Mouse (Mus musculus) midbrain, embryonic 15.5 days (tissue): ENCODE results near the gene Caskin2. TPM values are rescaled to one million over a fixed set of nuclear protein-coding genes. Genes with fewer than 3 reads are reported as not detected.
"Not testable (repeated sequence)": the region's sequence is repeated elsewhere in the genome, so short reads cannot be mapped to it uniquely, and the experiment has no call there.

ENCODE experiments used
- ATAC-seq: fragments of 200-750 bp; cut with Nextera tagmentation; replicated peaks from 2 replicates; pipeline ENCODE4 v1.8.0; 2017; ENCODE audit warnings: moderate TSS enrichment
- H3K27ac ChIP-seq: fragments of 300-500 bp; sonication (generic); 2 replicates; pipeline ENCODE4 v1.5.1; 2015; ENCODE audit warnings: mild to moderate bottlenecking, inconsistent platforms
- H3K27me3 ChIP-seq: fragments of 300-500 bp; sonication (generic); replicated peaks from 2 replicates; pipeline ENCODE4 v1.6.1; 2015; ENCODE audit warnings: inconsistent platforms
- H3K36me3 ChIP-seq: fragments of 300-500 bp; sonication (generic); replicated peaks from 2 replicates; pipeline ENCODE4 v1.6.1; 2015; ENCODE audit warnings: inconsistent platforms
- H3K4me1 ChIP-seq: fragments of 300-500 bp; sonication (generic); 2 replicates; pipeline ENCODE4 v1.6.1; 2015; ENCODE audit warnings: inconsistent platforms
- H3K4me2 ChIP-seq: fragments of 300-500 bp; sonication (generic); 2 replicates; pipeline ENCODE4 v1.6.1; 2015; ENCODE audit warnings: inconsistent platforms, mild to moderate bottlenecking, moderate library complexity
- H3K4me3 ChIP-seq: fragments of 300-500 bp; sonication (generic); 2 replicates; pipeline ENCODE4 v1.5.1; 2015; ENCODE audit warnings: mild to moderate bottlenecking, inconsistent platforms
- H3K9ac ChIP-seq: fragments of 300-500 bp; sonication (generic); 2 replicates; pipeline ENCODE4 v1.6.1; 2015; ENCODE audit warnings: mild to moderate bottlenecking, inconsistent platforms
- H3K9me3 ChIP-seq: fragments of 300-500 bp; sonication (generic); 2 replicates; pipeline ENCODE4 v1.6.1; 2016; ENCODE audit warnings: inconsistent platforms
- WGBS: fragments of 180-500 bp; shearing (Covaris S2); methylation state at CpG from one replicate; pipeline ENCODE4 v1.1.7; 2015; ENCODE audit warnings: mixed read lengths; 5-methylcytosine and 5-hydroxymethylcytosine counted together
- polyA plus RNA-seq: library from polyadenylated mRNA; unstranded; fragments of >200 nt; fragmentation: Nextera tagmentation; extraction: Ambion mirVana; gene quantifications from 2 replicates; pipeline ENCODE4 v1.2.1, GENCODE M21; 2015

Caskin2 gene
- polyA plus RNA-seq, 1 experiment from 2014 or later: 9.4 TPM

DNA sequence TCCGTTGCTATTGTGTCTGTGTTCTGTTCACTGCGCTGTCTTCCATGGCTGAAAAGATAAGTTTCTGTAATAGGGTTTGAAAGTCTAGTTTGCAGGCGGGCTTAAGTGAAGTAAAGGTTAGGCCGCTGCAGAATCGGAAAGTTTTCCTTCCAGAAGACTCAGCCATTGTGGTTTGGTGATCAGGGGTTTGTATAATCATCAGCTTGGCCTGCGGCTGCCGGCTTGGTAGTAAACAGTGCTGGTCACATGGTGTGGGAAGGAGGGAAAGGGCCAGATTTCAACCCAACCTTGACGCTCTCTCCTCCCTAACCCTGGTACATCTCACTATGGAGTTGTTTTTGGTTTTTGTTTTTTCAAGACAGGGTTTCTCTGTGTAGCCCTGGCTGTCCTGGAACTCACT, 46.5 kb downstream of the Caskin2 start:
- no peak overlapping the region for H3K9ac ChIP-seq
- H3K4me3 ChIP-seq: no peak overlapping the region
- no peaks in the 10 kb centered on the region for H3K9me3 ChIP-seq
- no peaks in the 10 kb centered on the region for H3K36me3 ChIP-seq
- no peak for ATAC-seq
- H3K4me2 ChIP-seq: peak overlapping the region; percentile 61
- no peaks in the 10 kb centered on the region for H3K27me3 ChIP-seq
- no peak overlapping the region; the same call in 1 of the 2 replicates for H3K27ac ChIP-seq
- WGBS: 80% methylated on average over 8 of the region's 8 CpGs
- peaks cover 31% of the 10 kb centered on the region for H3K4me1 ChIP-seq

DNA sequence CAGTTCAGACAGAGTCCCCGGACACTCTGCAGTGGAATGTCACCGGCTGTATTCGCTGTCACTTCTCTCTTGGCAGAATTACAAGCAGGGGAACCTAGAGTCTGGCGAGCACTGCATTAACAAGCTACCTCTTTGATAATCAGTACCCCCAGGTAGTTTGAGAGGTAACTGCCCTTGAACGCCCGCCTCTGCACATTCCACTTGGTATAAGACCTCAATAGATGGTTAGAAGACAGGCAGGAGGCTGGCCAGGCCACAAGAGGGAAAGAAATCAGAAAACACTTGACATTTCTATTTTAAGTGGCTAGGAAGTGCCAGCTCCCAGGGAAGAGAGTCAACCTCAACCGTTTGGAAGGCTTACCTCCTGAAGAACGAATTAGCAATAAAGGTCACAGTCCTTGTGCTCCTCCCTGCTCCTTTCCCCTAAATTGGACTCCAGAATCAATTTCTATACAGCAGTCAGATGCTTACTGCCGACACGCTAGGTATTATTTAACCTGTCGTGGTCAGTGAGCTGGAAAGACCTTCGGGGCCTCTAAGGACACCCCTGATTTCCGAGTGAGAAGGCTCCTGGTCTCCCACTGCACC, 47.0 kb downstream of the Caskin2 start:
- H3K4me1 ChIP-seq: peaks cover 31% of the 10 kb centered on the region
- H3K36me3 ChIP-seq: no peaks in the 10 kb centered on the region
- H3K27ac ChIP-seq: peak overlapping the region; percentile 88
- no peaks in the 10 kb centered on the region for H3K27me3 ChIP-seq
- no peaks in the 10 kb centered on the region for H3K9me3 ChIP-seq
- 28% methylated on average over 13 of the region's 13 CpGs for WGBS
- H3K9ac ChIP-seq: peak overlapping the region; percentile 95
- H3K4me2 ChIP-seq: peak overlapping the region; percentile 61
- peak overlapping the region; percentile 90 for H3K4me3 ChIP-seq
- no peak for ATAC-seq

DNA sequence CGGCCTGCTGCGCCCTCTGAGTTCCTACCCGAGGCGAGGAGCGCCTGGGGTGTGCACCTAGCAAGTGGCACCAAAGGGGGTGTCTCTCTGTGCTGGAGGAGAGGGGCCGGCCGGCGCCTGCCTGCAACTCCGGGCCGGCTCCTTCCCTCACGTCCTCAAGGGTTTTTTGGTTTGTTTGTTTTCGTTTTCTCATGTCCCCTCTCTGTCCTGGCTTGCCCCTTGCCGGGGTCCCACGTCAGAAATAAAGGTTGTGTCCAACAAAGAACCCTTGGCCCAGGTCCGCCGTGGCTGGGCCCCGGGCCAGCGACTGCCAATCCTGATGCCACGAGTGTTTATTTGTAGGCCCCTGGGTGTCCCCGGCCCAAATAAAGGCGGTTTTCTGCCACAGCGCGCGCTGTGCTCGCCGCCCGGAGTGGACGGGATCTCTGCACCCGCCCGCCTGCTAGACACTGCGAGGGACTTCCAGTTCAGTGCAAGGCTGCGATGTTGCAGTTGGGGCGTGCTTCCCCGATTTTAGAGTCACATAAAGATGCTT, 47.8 kb downstream of the Caskin2 start:
- under 1% methylated on average over 34 of the region's 34 CpGs for WGBS
- peak overlapping the region; percentile 90 for H3K4me3 ChIP-seq
- ATAC-seq: peak; percentile 89

DNA sequence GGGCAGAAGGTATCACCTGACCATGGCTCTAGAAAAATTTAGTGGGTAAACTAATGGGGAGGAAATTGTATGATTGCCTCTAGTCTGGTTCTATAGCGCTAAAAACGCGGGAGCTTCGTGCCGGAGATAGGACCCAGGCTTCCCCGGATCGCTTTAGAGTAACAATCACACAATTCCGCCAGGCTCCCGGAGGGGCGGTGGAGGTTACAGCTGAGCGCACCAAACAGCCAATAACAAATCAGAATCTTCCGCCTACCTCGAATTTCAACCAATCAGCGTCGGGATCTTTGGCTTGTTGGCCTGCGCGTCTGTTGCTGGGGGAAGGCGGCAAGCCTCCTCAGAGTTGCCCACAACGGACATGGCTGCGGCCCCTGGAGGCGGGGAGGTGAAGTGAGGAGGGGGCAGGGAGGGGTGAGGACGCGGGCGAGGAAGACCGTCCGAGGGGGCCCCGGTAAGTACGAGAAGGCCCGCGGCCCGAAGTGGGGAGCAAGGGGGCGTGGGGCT, 48.3 kb downstream of the Caskin2 start, which contains the start of gene Tmem94:
Tmem94 (plus strand) TSS at position 331 of the 504 bp plus-strand sequence.
- Histone ChIP-seq H3K4me2 (peak within 1 kb of the TSS; percentile 61), H3K36me3 (no peaks in the 10 kb centered on the region), H3K9ac (peak within 1 kb of the TSS; percentile 95), H3K4me1 (peaks cover 30% of the 10 kb centered on the region), H3K27me3 (no peaks in the 10 kb centered on the region), H3K4me3 (peak within 1 kb of the TSS; percentile 90), H3K27ac (peak within 1 kb of the TSS; percentile 88), H3K9me3 (no peaks in the 10 kb centered on the region)
- 0% methylated on average over 32 of the region's 32 CpGs for WGBS
- peak; percentile 98 for ATAC-seq

More for the DNA sequence above, 47.8 kb downstream of the Caskin2 start:
- Histone ChIP-seq H3K36me3 (no peaks in the 10 kb centered on the region), H3K27me3 (no peaks in the 10 kb centered on the region), H3K4me1 (peaks cover 31% of the 10 kb centered on the region), H3K27ac (peak overlapping the region; percentile 88), H3K9ac (peak overlapping the region; percentile 95), H3K4me2 (peak overlapping the region; percentile 61), H3K9me3 (no peaks in the 10 kb centered on the region)

DNA sequence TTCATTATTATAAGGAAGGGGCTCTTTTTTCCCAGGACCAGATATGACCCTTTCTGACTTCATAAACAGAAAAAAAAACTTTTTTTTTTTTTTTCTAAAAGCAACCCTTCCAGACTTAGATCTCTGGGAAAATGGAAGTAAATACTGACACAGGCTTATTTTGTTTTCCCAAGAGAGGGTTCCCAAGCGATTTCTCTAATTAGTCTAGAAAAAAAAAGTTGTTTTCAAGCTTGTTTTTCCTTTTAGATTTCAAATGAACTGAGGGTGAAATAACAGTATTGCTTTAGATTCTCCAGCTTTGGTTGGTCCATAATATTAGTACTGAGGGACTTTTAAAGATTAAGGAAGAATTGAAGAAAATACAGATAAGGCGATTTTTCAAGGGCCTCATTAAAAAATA, 48.7 kb downstream of the Caskin2 start:
- H3K9ac ChIP-seq: peak overlapping the region; percentile 43; the same call in 1 of the 2 replicates
- no peaks in the 10 kb centered on the region for H3K9me3 ChIP-seq
- no peaks in the 10 kb centered on the region for H3K27me3 ChIP-seq
- ATAC-seq: no peak
- H3K4me1 ChIP-seq: peaks cover 26% of the 10 kb centered on the region
- peak overlapping the region; percentile 90 for H3K4me3 ChIP-seq
- WGBS: 23% methylated on average over 2 of the region's 2 CpGs
- H3K36me3 ChIP-seq: no peaks in the 10 kb centered on the region
- peak overlapping the region; percentile 81 for H3K27ac ChIP-seq
- peak overlapping the region; percentile 58 for H3K4me2 ChIP-seq

DNA sequence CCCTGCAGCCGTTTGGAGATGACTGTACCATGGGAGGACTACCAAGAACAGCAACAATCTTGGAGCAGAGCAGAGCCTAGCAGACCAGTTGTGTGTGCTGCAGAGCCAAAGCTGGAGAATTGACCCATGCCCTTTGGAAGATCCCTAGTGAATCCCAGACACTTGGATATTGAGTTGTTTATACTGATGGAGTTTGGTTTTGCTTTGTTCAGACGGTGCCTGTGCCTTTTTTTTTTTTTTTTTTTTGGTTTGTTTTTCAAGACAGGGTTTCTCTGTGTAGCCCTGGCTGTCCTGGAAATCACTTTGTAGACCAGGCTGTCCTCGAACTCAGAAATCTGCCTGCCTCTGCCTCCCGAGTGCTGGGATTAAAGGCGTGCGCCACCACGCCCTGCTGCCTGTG, 51.3 kb downstream of the Caskin2 start:
- ATAC-seq, H3K4me2 ChIP-seq: not testable (repeated sequence)
- 92% methylated on average over 7 of the region's 7 CpGs for WGBS

DNA sequence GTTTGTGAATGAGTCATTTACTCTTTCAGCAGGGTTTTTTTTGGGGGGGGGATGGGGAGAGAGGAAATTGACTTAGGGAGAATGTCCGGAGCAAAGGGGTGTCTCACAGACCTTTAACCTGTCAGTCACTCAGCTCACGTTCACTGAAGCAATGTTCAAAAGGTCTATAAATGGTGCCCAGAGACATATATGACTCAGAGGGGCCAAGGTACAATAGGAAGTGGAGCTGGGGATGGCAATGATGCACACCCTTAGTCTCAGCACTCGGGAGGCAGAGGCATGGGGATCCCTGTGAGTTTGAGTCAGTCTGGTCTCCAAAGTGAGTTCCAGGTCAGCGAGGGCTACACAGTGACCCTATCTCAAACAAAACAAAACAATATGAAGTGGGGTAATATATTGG, 60.0 kb downstream of the Caskin2 start:
- H3K4me3 ChIP-seq: no peak overlapping the region
- ATAC-seq: no peak
- H3K9me3 ChIP-seq: no peaks in the 10 kb centered on the region
- H3K4me2 ChIP-seq: no peak overlapping the region
- H3K36me3 ChIP-seq: no peaks in the 10 kb centered on the region
- peaks cover 4% of the 10 kb centered on the region; the same call in 1 of the 2 replicates for H3K4me1 ChIP-seq
- no peak overlapping the region for H3K9ac ChIP-seq
- H3K27ac ChIP-seq: no peak overlapping the region
- H3K27me3 ChIP-seq: no peaks in the 10 kb centered on the region
- 83% methylated on average over 4 of the region's 4 CpGs for WGBS

More for the DNA sequence above, 51.3 kb downstream of the Caskin2 start:
- H3K4me1 ChIP-seq: peaks cover 14% of the 10 kb centered on the region
- H3K36me3 ChIP-seq, H3K27me3 ChIP-seq, H3K9me3 ChIP-seq, H3K4me3 ChIP-seq, H3K9ac ChIP-seq, H3K27ac ChIP-seq: not testable (repeated sequence)

DNA sequence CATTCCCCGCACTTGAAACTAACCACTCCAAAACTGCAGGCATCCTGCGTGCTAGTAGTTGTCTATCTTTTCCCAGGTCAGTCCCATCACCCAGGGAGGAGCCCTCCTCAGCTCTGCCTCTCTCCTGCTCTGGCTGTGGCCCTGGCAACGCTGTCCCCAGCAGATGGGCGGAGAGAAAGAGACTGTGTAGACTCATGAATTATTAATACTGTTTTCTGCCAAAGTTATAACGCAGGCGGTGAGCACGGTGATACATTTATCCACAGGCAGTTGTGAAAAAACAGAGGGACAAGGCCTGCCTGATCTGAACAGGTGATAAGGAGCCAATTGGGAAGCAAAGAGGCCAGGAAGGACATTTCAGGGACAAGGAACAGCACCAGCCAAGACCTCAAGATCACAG, 60.8 kb downstream of the Caskin2 start:
- Histone ChIP-seq H3K36me3 (no peaks in the 10 kb centered on the region), H3K27ac (no peak overlapping the region), H3K4me3 (no peak overlapping the region), H3K4me2 (no peak overlapping the region), H3K27me3 (no peaks in the 10 kb centered on the region), H3K9me3 (no peaks in the 10 kb centered on the region), H3K9ac (no peak overlapping the region), H3K4me1 (peaks cover 4% of the 10 kb centered on the region)
- WGBS: 30% methylated on average over 7 of the region's 7 CpGs
- no peak for ATAC-seq

DNA sequence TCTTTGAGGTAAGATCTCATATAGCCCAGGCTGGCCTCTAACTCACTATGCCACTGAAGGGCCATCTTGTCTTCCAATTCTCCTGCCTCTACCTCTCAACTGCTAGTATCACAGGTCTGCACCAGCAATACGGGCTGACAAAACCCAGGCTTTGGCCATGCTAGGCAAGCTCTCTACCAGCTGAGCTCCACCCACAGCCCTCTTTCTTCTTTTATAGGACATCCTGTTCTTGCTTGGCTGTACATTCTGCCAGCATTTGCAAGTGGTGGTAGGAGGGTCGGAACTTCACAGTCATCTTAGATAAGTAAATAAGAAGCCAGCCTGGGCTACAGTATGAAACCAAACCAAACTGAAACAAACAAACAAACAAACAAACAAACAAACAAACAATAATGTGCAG, 61.7 kb downstream of the Caskin2 start:
- no peaks in the 10 kb centered on the region for H3K27me3 ChIP-seq
- H3K36me3 ChIP-seq: no peaks in the 10 kb centered on the region
- ATAC-seq: no peak
- H3K9ac ChIP-seq: no peak overlapping the region
- H3K4me1 ChIP-seq: peaks cover 9% of the 10 kb centered on the region
- WGBS: 69% methylated on average over 2 of the region's 2 CpGs
- no peak overlapping the region for H3K27ac ChIP-seq
- no peak overlapping the region for H3K4me3 ChIP-seq
- H3K9me3 ChIP-seq: no peaks in the 10 kb centered on the region
- H3K4me2 ChIP-seq: no peak overlapping the region

DNA sequence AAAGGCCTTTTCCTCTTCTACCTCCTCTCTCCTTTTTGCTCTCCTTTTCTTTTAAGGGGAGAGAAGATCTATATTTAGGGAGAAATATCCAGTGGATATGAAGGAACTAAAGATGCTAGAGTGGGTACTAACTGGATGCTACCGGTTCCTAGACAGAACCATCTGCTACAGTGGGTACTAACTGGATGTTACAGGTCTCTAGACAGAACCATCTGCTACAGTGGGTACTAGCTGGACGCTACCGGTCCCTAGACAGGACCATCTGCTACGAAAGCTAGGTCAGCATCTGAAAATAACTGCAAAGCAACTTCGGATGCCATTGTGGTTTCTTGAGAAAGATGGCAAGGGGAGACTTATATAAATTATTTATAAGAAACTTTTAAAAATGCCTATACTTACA, 63.6 kb downstream of the Caskin2 start:
- peaks cover 9% of the 10 kb centered on the region for H3K4me1 ChIP-seq
- no peak overlapping the region for H3K4me3 ChIP-seq
- 87% methylated on average over 5 of the region's 5 CpGs for WGBS
- H3K27me3 ChIP-seq: no peaks in the 10 kb centered on the region
- H3K9ac ChIP-seq: no peak overlapping the region
- no peak overlapping the region for H3K27ac ChIP-seq
- no peaks in the 10 kb centered on the region for H3K9me3 ChIP-seq
- no peak for ATAC-seq
- no peak overlapping the region for H3K4me2 ChIP-seq
- H3K36me3 ChIP-seq: no peaks in the 10 kb centered on the region
